Mouse (Mus musculus) thymus, adult 2 months (tissue): ENCODE results near the gene Gm20388.

Experiments
- CTCF ChIP-seq: fragments of 200-500 bp; IDR thresholded peaks from 2 replicates; pipeline ENCODE4 v1.5.1; 2012; ENCODE audit warnings: mild to moderate bottlenecking, control low read depth, low read length, moderate library complexity, borderline replicate concordance; ENCODE audit not compliant: control insufficient read depth, poor library complexity, insufficient read depth; ENCODE audit errors: extremely low read depth
- POLR2A ChIP-seq: fragments of 200-500 bp; IDR thresholded peaks from 2 replicates; pipeline ENCODE4 v1.6.1; 2012; ENCODE audit warnings: mild to moderate bottlenecking, low read length, control low read depth, moderate library complexity; ENCODE audit not compliant: control insufficient read depth, poor library complexity, insufficient read depth; ENCODE audit errors: extremely low read depth

GRCm38 (mm10) chr8:120227578-120227876 lies 316.9 kb downstream of the Gm20388 start:
- no peak for TF ChIP-seq POLR2A
- TF ChIP-seq CTCF, result no peak
